Mouse (Mus musculus): ENCODE data around the gene Myadml2.

DNA sequence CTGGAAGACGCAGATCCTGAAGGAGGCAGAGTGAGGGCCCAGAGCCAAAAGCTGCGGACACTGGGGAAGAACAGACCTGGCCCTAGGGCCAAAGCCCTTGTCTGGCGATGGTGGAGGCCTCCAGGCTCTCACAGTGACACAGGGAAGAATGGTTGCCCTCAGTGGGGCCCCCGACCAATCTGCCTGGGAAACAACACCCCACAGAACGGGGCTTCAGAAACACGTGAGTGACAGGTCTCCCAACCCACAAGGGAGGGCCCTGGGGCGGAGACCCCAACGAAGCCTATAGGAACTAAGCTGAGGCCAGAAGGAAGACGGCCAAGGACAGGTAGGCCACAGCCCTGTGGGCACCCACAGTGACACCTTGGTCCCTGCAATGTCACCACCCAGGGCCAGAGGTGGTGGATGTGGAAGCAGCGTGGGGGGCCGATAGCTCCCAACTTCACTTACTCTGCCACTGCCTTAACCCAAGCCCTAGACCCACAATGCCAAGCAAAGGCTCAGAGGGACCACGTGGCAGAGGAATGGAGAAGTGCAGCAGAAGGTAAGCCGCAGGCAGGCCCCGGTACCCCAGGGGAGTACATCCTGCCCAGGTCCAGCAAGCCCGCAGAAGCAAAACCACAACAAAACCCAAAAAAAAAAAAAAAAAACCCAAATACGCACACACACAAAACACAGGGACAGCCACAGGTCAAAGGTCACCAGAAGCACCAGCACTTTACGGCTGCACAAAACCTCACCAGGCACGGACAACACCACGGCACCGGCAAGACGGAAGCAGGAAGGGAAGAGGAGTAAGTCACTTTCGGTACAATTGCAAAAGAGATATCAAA is 20.3 kb downstream of the Myadml2 start:
- no peak for TF ChIP-seq NRF1 (IDR thresholded peaks at IDR 0.05; ENCODE audit: insufficient read depth, low read depth, low read length, poor library complexity, severe bottlenecking)
- TF ChIP-seq CTCF (IDR thresholded peaks at IDR 0.05 in 2 of 3, conservative IDR thresholded peaks at IDR 0.05 in 1 of 3; ENCODE audit: control insufficient read depth in 1 of 3, insufficient read depth in 1 of 3, low read depth in 2 of 3, low read length in 3 of 3, poor library complexity in 1 of 3, severe bottlenecking in 1 of 3) = no peak
- TF ChIP-seq MAX (IDR thresholded peaks at IDR 0.05; ENCODE audit: low read length) = no peak
- TF ChIP-seq RAD21 (IDR thresholded peaks at IDR 0.05; ENCODE audit: low read depth, low read length) = no peak
- TF ChIP-seq CHD2 (IDR thresholded peaks at IDR 0.05; ENCODE audit: low read length) = no peak
- no peak for TF ChIP-seq POLR2A (IDR thresholded peaks at IDR 0.05; ENCODE audit: control insufficient read depth in 1 of 2, insufficient read depth in 1 of 2, low read depth in 1 of 2, low read length in 2 of 2, poor library complexity in 1 of 2)
- TF ChIP-seq USF1 (IDR thresholded peaks at IDR 0.05; ENCODE audit: low read depth, low read length) = no peak
- TF ChIP-seq ZC3H11A (IDR thresholded peaks at IDR 0.05; ENCODE audit: low read depth, low read length) = no peak
- no peak for TF ChIP-seq GABPA (IDR thresholded peaks at IDR 0.05; ENCODE audit: low read depth, low read length)
- TF ChIP-seq HCFC1 (IDR thresholded peaks at IDR 0.05; ENCODE audit: low read depth, low read length) = no peak
- TF ChIP-seq NELFE (IDR thresholded peaks at IDR 0.05; ENCODE audit: low read depth, low read length) = no peak
- TF ChIP-seq MXI1 (IDR thresholded peaks at IDR 0.05; ENCODE audit: low read depth, low read length) = no peak

All from MEL (cell line).